Mouse (Mus musculus) ES-E14 (cell line): ENCODE results near the gene Nod2.

ENCODE experiments used
- CHD2 ChIP-seq: IDR thresholded peaks from 2 replicates; pipeline ENCODE4 v1.6.1; 2014; ENCODE audit warnings: mild to moderate bottlenecking, low read depth, low read length, inconsistent platforms
- HCFC1 ChIP-seq: IDR thresholded peaks from 2 replicates; pipeline ENCODE4 v1.6.1; 2012; ENCODE audit warnings: low read length, inconsistent platforms, borderline replicate concordance; ENCODE audit not compliant: insufficient read depth
- MAFK ChIP-seq: IDR thresholded peaks from 2 replicates; pipeline ENCODE4 v1.6.1; 2014; ENCODE audit warnings: mild to moderate bottlenecking, low read depth, low read length, inconsistent platforms; ENCODE audit not compliant: insufficient read depth
- ZC3H11A ChIP-seq: IDR thresholded peaks from 2 replicates; pipeline ENCODE4 v1.6.1; 2012; ENCODE audit warnings: low read depth, mild to moderate bottlenecking, inconsistent platforms, low read length, borderline replicate concordance

DNA sequence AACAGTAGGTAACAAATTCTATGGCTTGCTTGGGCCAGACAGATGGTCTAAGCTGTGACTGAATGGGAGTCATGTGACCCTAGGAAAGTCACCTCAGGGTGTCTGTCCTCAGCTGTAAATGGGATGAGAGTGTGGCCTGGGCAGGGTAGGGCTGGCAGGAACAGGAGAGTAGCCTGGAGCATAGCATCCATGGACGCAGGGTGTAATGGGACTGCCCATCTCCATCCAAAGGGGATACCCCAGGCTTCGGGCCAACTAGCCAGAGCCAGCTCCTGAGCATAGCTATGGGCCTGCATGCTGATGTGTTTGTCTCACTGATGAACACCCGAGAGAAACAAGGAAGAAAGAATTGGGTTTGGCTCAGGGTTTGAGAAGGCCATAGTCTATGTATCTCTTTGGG, 22.8 kb upstream of the Nod2 start:
- TF ChIP-seq HCFC1 (no peak), CHD2 (no peak), MAFK (no peak), ZC3H11A (no peak)
